Mouse (Mus musculus): ENCODE results near the gene Cpeb3. TPM values are rescaled to one million over a fixed set of nuclear protein-coding genes. Genes with fewer than 3 reads are reported as not detected.
A peak's percentile ranks its signal among the peaks of the same experiment; 100 is the strongest.

Cpeb3 gene
- polyA plus RNA-seq, 1 experiment = 0.21 TPM

- TF ChIP-seq FLI1 (IDR thresholded peaks at IDR 0.05; ENCODE audit: low read length) = no peak
- no peak for TF ChIP-seq GATA1 (IDR thresholded peaks at IDR 0.05; ENCODE audit: borderline replicate concordance, low read length)
- Histone ChIP-seq H3K4me1 (peaks cover 8% of the 10 kb centered on the region; the same call in 1 of the 2 replicates), H3K9me3 (peaks cover 18% of the 10 kb centered on the region), H3K27me3 (replicated peaks) (peaks cover 8% of the 10 kb centered on the region), H3K36me3 (replicated peaks; ENCODE audit: low read length) (no peaks in the 10 kb centered on the region), H3K4me3 (replicated peaks) (no peak overlapping the region)
Measured at GRCm38 (mm10) chr19:37022146-37022545, 186.3 kb downstream of the Cpeb3 start.

GRCm38 (mm10) chr19:37020951-37021350, 187.4 kb downstream of the Cpeb3 start:
- 0 out of 2 replicates have a peak, but pooled peaks cover 15% of the 10 kb centered on the region for H3K9me3 ChIP-seq
- H3K4me3 ChIP-seq (replicated peaks) = no peak overlapping the region
- H3K27me3 ChIP-seq (replicated peaks) = peaks cover 8% of the 10 kb centered on the region
- peaks cover 8% of the 10 kb centered on the region; the same call in 1 of the 2 replicates for H3K4me1 ChIP-seq
- TF ChIP-seq FLI1 (IDR thresholded peaks at IDR 0.05; ENCODE audit: low read length) (no peak), GATA1 (IDR thresholded peaks at IDR 0.05; ENCODE audit: borderline replicate concordance, low read length) (no peak)
- H3K36me3 ChIP-seq (replicated peaks; ENCODE audit: low read length) = no peaks in the 10 kb centered on the region

- Histone ChIP-seq H3K9me3 (0 out of 2 replicates have a peak, but pooled peaks cover 15% of the 10 kb centered on the region), H3K4me3 (replicated peaks) (peak overlapping the region; percentile 2), H3K36me3 (replicated peaks; ENCODE audit: low read length) (no peaks in the 10 kb centered on the region), H3K27me3 (replicated peaks) (peaks cover 7% of the 10 kb centered on the region), H3K4me1 (peaks cover 8% of the 10 kb centered on the region; the same call in 1 of the 2 replicates)
- TF ChIP-seq GATA1 (IDR thresholded peaks at IDR 0.05; ENCODE audit: borderline replicate concordance, low read length) (no peak), FLI1 (IDR thresholded peaks at IDR 0.05; ENCODE audit: low read length) (no peak)
Measured at GRCm38 (mm10) chr19:37020531-37020930, 187.9 kb downstream of the Cpeb3 start.

GRCm38 (mm10) chr19:37018931-37019330, 189.5 kb downstream of the Cpeb3 start:
- peaks cover 8% of the 10 kb centered on the region; the same call in 1 of the 2 replicates for H3K4me1 ChIP-seq
- H3K36me3 ChIP-seq (replicated peaks; ENCODE audit: low read length) = peaks cover 4% of the 10 kb centered on the region
- peaks cover 2% of the 10 kb centered on the region for H3K27me3 ChIP-seq (replicated peaks)
- no peak overlapping the region for H3K4me3 ChIP-seq (replicated peaks)
- peaks cover 18% of the 10 kb centered on the region; the same call in 1 of the 2 replicates for H3K9me3 ChIP-seq
- TF ChIP-seq GATA1 (IDR thresholded peaks at IDR 0.05; ENCODE audit: borderline replicate concordance, low read length) = no peak

- Histone ChIP-seq H3K36me3 (replicated peaks; ENCODE audit: low read length) (peaks cover 9% of the 10 kb centered on the region), H3K27me3 (replicated peaks) (peaks cover 2% of the 10 kb centered on the region), H3K9me3 (peaks cover 18% of the 10 kb centered on the region; the same call in 1 of the 2 replicates), H3K4me1 (peaks cover 8% of the 10 kb centered on the region; the same call in 1 of the 2 replicates), H3K4me3 (replicated peaks) (peak overlapping the region; percentile 18)
- TF ChIP-seq GATA1 (IDR thresholded peaks at IDR 0.05; ENCODE audit: borderline replicate concordance, low read length) = no peak
- no peak for TF ChIP-seq FLI1 (IDR thresholded peaks at IDR 0.05; ENCODE audit: low read length)
Measured at GRCm38 (mm10) chr19:37018411-37018810, 190.0 kb downstream of the Cpeb3 start.

- Histone ChIP-seq H3K9me3 (peaks cover 18% of the 10 kb centered on the region; the same call in 1 of the 2 replicates), H3K27me3 (replicated peaks) (no peaks in the 10 kb centered on the region), H3K4me3 (replicated peaks) (no peak overlapping the region), H3K36me3 (replicated peaks; ENCODE audit: low read length) (peaks cover 24% of the 10 kb centered on the region), H3K4me1 (peaks cover 8% of the 10 kb centered on the region; the same call in 1 of the 2 replicates)
- TF ChIP-seq GATA1 (IDR thresholded peaks at IDR 0.05; ENCODE audit: borderline replicate concordance, low read length) = no peak
- no peak for TF ChIP-seq FLI1 (IDR thresholded peaks at IDR 0.05; ENCODE audit: low read length)
Measured at GRCm38 (mm10) chr19:37016890-37017289, 191.5 kb downstream of the Cpeb3 start.

GRCm38 (mm10) chr19:37014173-37014939, 194.0 kb downstream of the Cpeb3 start:
- Histone ChIP-seq H3K9me3 (peaks cover 18% of the 10 kb centered on the region; the same call in 1 of the 2 replicates), H3K4me3 (replicated peaks) (peak overlapping the region; percentile 62), H3K27me3 (replicated peaks) (no peaks in the 10 kb centered on the region), H3K36me3 (replicated peaks; ENCODE audit: low read length) (peaks cover 50% of the 10 kb centered on the region), H3K4me1 (peaks cover 14% of the 10 kb centered on the region)
- TF ChIP-seq FLI1 (IDR thresholded peaks at IDR 0.05; ENCODE audit: low read length) = no peak
- no peak for TF ChIP-seq GATA1 (IDR thresholded peaks at IDR 0.05; ENCODE audit: borderline replicate concordance, low read length)

GRCm38 (mm10) chr19:37013461-37013860, 194.9 kb downstream of the Cpeb3 start:
- Histone ChIP-seq H3K9me3 (peaks cover 17% of the 10 kb centered on the region; the same call in 1 of the 2 replicates), H3K27me3 (replicated peaks) (no peaks in the 10 kb centered on the region), H3K4me3 (replicated peaks) (no peak overlapping the region), H3K36me3 (replicated peaks; ENCODE audit: low read length) (peaks cover 59% of the 10 kb centered on the region), H3K4me1 (peaks cover 13% of the 10 kb centered on the region)
- TF ChIP-seq GATA1 (IDR thresholded peaks at IDR 0.05; ENCODE audit: borderline replicate concordance, low read length) (no peak), FLI1 (IDR thresholded peaks at IDR 0.05; ENCODE audit: low read length) (no peak)

- peaks cover 93% of the 10 kb centered on the region for H3K36me3 ChIP-seq (replicated peaks; ENCODE audit: low read length)
Measured at GRCm38 (mm10) chr19:37009878-37010281, 198.5 kb downstream of the Cpeb3 start.

GRCm38 (mm10) chr19:37004557-37004956, 203.8 kb downstream of the Cpeb3 start:
- Histone ChIP-seq H3K4me3 (replicated peaks) (no peak overlapping the region), H3K9me3 (no peaks in the 10 kb centered on the region), H3K36me3 (replicated peaks; ENCODE audit: low read length) (peaks cover 94% of the 10 kb centered on the region)

More at GRCm38 (mm10) chr19:37009878-37010281, 198.5 kb downstream of the Cpeb3 start:
- no peak overlapping the region for H3K4me3 ChIP-seq (replicated peaks)
- H3K9me3 ChIP-seq = peaks cover 3% of the 10 kb centered on the region; the same call in 1 of the 2 replicates
- H3K4me1 ChIP-seq = peaks cover 10% of the 10 kb centered on the region
- H3K27me3 ChIP-seq (replicated peaks) = no peaks in the 10 kb centered on the region
- no peak for TF ChIP-seq FLI1 (IDR thresholded peaks at IDR 0.05; ENCODE audit: low read length)
- no peak for TF ChIP-seq GATA1 (IDR thresholded peaks at IDR 0.05; ENCODE audit: borderline replicate concordance, low read length)

More at GRCm38 (mm10) chr19:37004557-37004956, 203.8 kb downstream of the Cpeb3 start:
- H3K27me3 ChIP-seq (replicated peaks) = no peaks in the 10 kb centered on the region
- no peaks in the 10 kb centered on the region; the same call in 1 of the 2 replicates for H3K4me1 ChIP-seq
- TF ChIP-seq FLI1 (IDR thresholded peaks at IDR 0.05; ENCODE audit: low read length) = no peak
- no peak for TF ChIP-seq GATA1 (IDR thresholded peaks at IDR 0.05; ENCODE audit: borderline replicate concordance, low read length)

Other genes starting within 250 kb of the Cpeb3 start
- 28.9 and 37.4 TPM in 2 replicates for gene March5, start 1.1 kb downstream of the Cpeb3 start, polyA plus RNA-seq (2012; ENCODE audit: insufficient read depth, low replicate concordance)
- 4.4 TPM in 1 of 2 replicates, not detected in the other for gene Ide, start 129.3 kb upstream of the Cpeb3 start, polyA plus RNA-seq (2012; ENCODE audit: insufficient read depth, low replicate concordance)
- 1.2 and 1.7 TPM in 2 replicates for gene Kif11, start 167.8 kb upstream of the Cpeb3 start, polyA plus RNA-seq (2012; ENCODE audit: insufficient read depth, low replicate concordance)
- 42.5 and 99.2 TPM in 2 replicates for gene Hhex, start 226.2 kb upstream of the Cpeb3 start, polyA plus RNA-seq (2012; ENCODE audit: insufficient read depth, low replicate concordance)